Mouse (Mus musculus) C2C12 (cell line): Measurements from ENCODE around the gene Gm13090. TPM values are rescaled to one million over a fixed set of nuclear protein-coding genes. Genes with fewer than 3 reads are reported as not detected.

Source experiments
- H3K27me3 ChIP-seq: one replicate; pipeline ENCODE4 v1.6.1; 2011; ENCODE audit not compliant: control insufficient read depth, insufficient read depth, insufficient read length
- H3K36me3 ChIP-seq: one replicate; pipeline ENCODE4 v1.6.1; 2011; ENCODE audit not compliant: control insufficient read depth, insufficient read depth
- H3K4me3 ChIP-seq: one replicate; pipeline ENCODE4 v1.5.1; 2011; ENCODE audit warnings: mild to moderate bottlenecking, control low read depth; ENCODE audit not compliant: poor library complexity, insufficient read depth, severe bottlenecking
- H3K79me2 ChIP-seq: one replicate; pipeline ENCODE4 v1.6.1; 2011; ENCODE audit not compliant: control insufficient read depth, insufficient read depth
- H3K79me3 ChIP-seq: one replicate; pipeline ENCODE4 v1.6.1; 2011; ENCODE audit warnings: low read depth, control low read depth
- H3ac ChIP-seq: one replicate; pipeline ENCODE3; 2011; ENCODE audit warnings: low read depth; ENCODE audit not compliant: control insufficient read depth, insufficient read length
- CEBPB ChIP-seq: IDR thresholded peaks from one replicate; pipeline ENCODE4 v1.6.1; 2011; ENCODE audit warnings: low read depth, mild to moderate bottlenecking, control low read depth, moderate library complexity
- CTCF ChIP-seq: IDR thresholded peaks from one replicate; pipeline ENCODE4 v1.5.1; 2011; ENCODE audit not compliant: control insufficient read depth, insufficient read depth, insufficient read length
- FOSL1 ChIP-seq: IDR thresholded peaks from one replicate; pipeline ENCODE4 v1.8.0; 2011; ENCODE audit warnings: mild to moderate bottlenecking, low read length; ENCODE audit not compliant: poor library complexity, insufficient read depth, severe bottlenecking
- MAX ChIP-seq: IDR thresholded peaks from one replicate; pipeline ENCODE4 v1.6.1; 2011; ENCODE audit warnings: mild to moderate bottlenecking, control low read depth
- MYOD1 ChIP-seq: IDR thresholded peaks from one replicate; pipeline ENCODE4 v1.6.1; 2011; ENCODE audit warnings: low read depth; ENCODE audit not compliant: control insufficient read depth, insufficient read length
- MYOG ChIP-seq: IDR thresholded peaks from one replicate; pipeline ENCODE4 v1.6.1; 2011; ENCODE audit not compliant: control insufficient read depth, insufficient read length; ENCODE audit errors: extremely low read depth
- USF1 ChIP-seq: IDR thresholded peaks from one replicate; pipeline ENCODE4 v1.6.1; 2011; ENCODE audit warnings: low read depth, mild to moderate bottlenecking, control low read depth, moderate library complexity
- polyA plus RNA-seq: library from polyadenylated mRNA; unstranded; fragments of >200 nt; fragmentation: generic; extraction: Trizol; gene quantifications from one replicate; pipeline ENCODE4 v1.2.1, GENCODE M21; 2012; ENCODE audit warnings: missing spikeins

Gene Gm13090
- polyA plus RNA-seq, 1 experiment, result not detected

DNA sequence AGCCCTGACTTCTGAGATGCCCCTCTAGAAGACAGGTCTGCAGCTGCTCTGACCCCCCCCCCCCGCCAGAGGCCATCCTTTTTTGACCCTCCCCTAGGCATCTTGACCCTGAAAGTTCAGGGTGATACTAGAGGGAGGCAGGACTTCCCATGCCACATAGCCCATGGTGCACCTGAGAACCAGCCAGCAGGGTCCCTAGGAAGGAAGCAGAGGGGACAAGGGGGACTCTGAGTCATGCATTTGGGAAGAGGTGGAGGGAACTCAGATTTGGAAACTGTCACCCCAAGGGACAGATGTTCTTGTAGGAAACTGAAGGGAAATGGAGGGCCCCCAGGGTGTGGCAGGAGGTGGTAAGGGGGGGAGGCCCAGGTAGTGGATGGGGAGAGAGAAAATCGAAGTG lies 49.2 kb downstream of the Gm13090 start:
- no peak overlapping the region for H3ac ChIP-seq
- H3K27me3 ChIP-seq, result peaks cover 78% of the 10 kb centered on the region
- no peaks in the 10 kb centered on the region for H3K79me3 ChIP-seq
- H3K4me3 ChIP-seq, result no peak overlapping the region
- H3K79me2 ChIP-seq, result no peaks in the 10 kb centered on the region
- no peak for TF ChIP-seq MYOG
- no peak for TF ChIP-seq CEBPB
- no peak for TF ChIP-seq USF1
- no peak for TF ChIP-seq MYOD1
- TF ChIP-seq MAX, result no peak
- no peak for TF ChIP-seq FOSL1
- no peak for TF ChIP-seq CTCF
- H3K36me3 ChIP-seq, result no peaks in the 10 kb centered on the region

DNA sequence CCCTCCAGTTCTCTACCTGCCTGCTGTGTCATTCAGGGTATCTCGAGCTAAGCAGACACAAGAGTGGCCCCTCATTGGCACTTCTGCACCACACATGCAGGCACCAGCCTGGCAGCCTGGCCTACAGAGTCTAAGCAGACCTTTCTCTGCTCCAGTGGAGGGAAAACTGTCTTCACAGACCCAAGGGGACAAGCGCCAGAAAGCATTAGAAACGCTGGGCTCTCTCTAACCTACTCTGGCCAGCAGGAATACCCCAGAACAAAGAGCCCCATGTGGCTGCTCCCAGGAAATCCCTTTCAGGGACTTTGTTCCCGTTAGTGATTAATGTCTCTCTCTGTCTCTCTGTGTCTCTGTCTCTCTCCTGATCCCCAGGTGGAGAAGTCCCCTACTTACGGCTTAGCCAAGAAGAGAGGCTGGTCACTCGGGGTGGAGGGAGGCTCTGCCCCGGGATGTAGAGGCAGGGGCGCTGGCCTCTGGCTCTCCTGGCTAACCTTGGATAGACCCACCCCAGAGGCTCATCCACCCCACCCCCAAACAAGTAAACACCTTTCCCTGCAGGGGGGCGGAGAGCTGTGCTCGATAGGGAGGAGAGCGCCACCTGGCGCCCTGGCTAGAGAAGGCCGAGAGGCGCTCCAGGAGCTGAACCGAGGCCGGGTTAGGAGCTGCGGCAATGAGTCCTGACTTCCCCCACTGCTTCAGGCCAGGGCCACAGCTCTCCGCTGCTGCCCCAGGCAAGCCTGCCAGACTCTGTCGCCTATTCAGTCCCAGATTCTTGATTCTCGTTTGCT lies 49.9 kb downstream of the Gm13090 start:
- H3K4me3 ChIP-seq, result no peak overlapping the region
- TF ChIP-seq MYOD1, result no peak
- no peak for TF ChIP-seq MYOG
- TF ChIP-seq MAX, result no peak
- TF ChIP-seq CTCF, result peak; percentile 69
- TF ChIP-seq CEBPB, result no peak
- TF ChIP-seq FOSL1, result no peak
- no peak for TF ChIP-seq USF1

DNA sequence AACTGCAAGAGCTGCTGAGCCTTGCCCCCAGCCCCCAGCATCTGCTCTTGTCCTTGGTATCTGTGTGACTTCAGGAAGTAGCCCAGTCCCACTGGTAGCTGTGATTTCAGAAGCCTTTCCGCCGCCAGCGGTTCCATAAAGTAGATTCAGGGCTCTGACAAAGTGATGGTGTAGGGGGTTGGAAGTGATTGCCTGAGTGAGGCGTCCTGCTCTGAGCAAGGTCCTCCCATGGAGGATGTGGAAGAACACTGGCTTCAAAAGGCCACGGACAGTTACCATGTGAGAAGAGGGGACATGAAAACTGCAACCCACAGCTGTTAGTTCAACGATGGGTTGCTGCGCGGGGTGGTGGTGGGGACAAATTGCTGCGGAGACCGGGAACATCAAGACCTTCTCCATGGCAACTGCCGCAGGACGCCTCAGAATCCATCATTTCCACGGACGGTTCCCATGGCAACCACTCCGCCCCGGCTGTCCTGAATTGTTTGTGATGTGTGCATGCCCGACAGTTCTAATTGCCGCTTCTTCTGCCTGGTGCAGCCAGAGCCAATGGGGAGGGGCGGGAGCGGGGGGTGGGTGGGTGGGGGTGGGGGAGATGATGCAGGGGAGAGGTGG lies 51.1 kb downstream of the Gm13090 start:
- TF ChIP-seq MYOD1 (no peak), CEBPB (no peak), FOSL1 (no peak), MYOG (no peak), USF1 (no peak), MAX (no peak), CTCF (no peak)
- Histone ChIP-seq H3K79me3 (no peaks in the 10 kb centered on the region), H3K36me3 (no peaks in the 10 kb centered on the region), H3K79me2 (no peaks in the 10 kb centered on the region), H3K4me3 (no peak overlapping the region), H3ac (no peak overlapping the region), H3K27me3 (peaks cover 75% of the 10 kb centered on the region)

More for the DNA sequence above, 49.9 kb downstream of the Gm13090 start:
- Histone ChIP-seq H3K79me2 (no peaks in the 10 kb centered on the region), H3K27me3 (peaks cover 74% of the 10 kb centered on the region), H3K79me3 (no peaks in the 10 kb centered on the region), H3K36me3 (no peaks in the 10 kb centered on the region), H3ac (no peak overlapping the region)

Other genes starting within 250 kb of the Gm13090 start
- 111 TPM for gene Errfi1, start 235.7 kb upstream of the Gm13090 start, polyA plus RNA-seq
- 323 TPM for gene Park7, start 175.1 kb upstream of the Gm13090 start, polyA plus RNA-seq
- 0.08 TPM for gene Tnfrsf9, start 175.0 kb upstream of the Gm13090 start, polyA plus RNA-seq
- gene Uts2, start 92.5 kb upstream of the Gm13090 start, polyA plus RNA-seq, result not detected
- 1.6 TPM for gene Per3, start 44.9 kb upstream of the Gm13090 start, polyA plus RNA-seq
- gene Vamp3, start 31.6 kb upstream of the Gm13090 start, polyA plus RNA-seq, result 40.4 TPM